ENCODE assay signal across 7 mouse cellular contexts in genomic region chr7:37336851-37337531, GRCm38 (mm10).
DNase-seq lines count a peak whose midpoint lies in the region; ATAC-seq lines count a peak whose summit lies in the region.

No protein-coding gene starts in this region.

- H3K4me1 ChIP-seq in midbrain, embryonic 14.5 days (ENCODE audit: control insufficient read depth, insufficient read depth, low read length): peaks cover 27% of the 10 kb centered on the region

- DNase-seq in brain, adult 2 months (ENCODE audit: low read depth, low spot score): peak; percentile 99
- peak; percentile 96 for DNase-seq in cerebellum, adult 9-11 months
- DNase-seq in frontal cortex, postnatal 14 days (ENCODE audit: low spot score in 2 of 2): peak; percentile 59 to 72
- DNase-seq in layer of hippocampus, adult 9-11 months: peak; percentile 92
- DNase-seq in midbrain, embryonic 14.5 days: peak; percentile 74
- DNase-seq in urinary bladder, adult 2 months (ENCODE audit: low spot score): no peak
- no peak for DNase-seq in thymus, postnatal 4 days

- H3K9me3 ChIP-seq in midbrain, embryonic 14.5 days (ENCODE audit: control insufficient read depth, low read length): no peaks in the 10 kb centered on the region

- peak overlapping the region; percentile 34 for H3K4me3 ChIP-seq in midbrain, embryonic 14.5 days (replicated peaks; ENCODE audit: low read depth, low read length)

- no peaks in the 10 kb centered on the region for H3K27me3 ChIP-seq in midbrain, embryonic 14.5 days (ENCODE audit: control insufficient read depth, insufficient read depth, low read length)

- peak overlapping the region; percentile 66 for H3K27ac ChIP-seq in midbrain, embryonic 14.5 days (replicated peaks; ENCODE audit: low read depth, low read length)

- no peaks in the 10 kb centered on the region for H3K36me3 ChIP-seq in midbrain, embryonic 14.5 days (ENCODE audit: control insufficient read depth, insufficient read depth, low read length)

- WGBS in midbrain, embryonic 14.5 days: 6% methylated on average over 28 of the region's 28 CpGs

- ATAC-seq in midbrain, embryonic 14.5 days (ENCODE audit: low FRiP score, low TSS enrichment): peak; percentile 52; the same call in 1 of the 2 replicates

- peak overlapping the region; percentile 73 for H3K4me2 ChIP-seq in midbrain, embryonic 14.5 days (ENCODE audit: low read length)

- peak overlapping the region; percentile 43 for H3K9ac ChIP-seq in midbrain, embryonic 14.5 days (replicated peaks; ENCODE audit: low read length)

Comparison
In these comparisons a context has a peak if more than half of its experiments do, and no peak if none do; other contexts are left out.
1. DNase-seq: peak in brain, adult 2 months (single experiment), cerebellum, adult 9-11 months (single experiment), frontal cortex, postnatal 14 days (2 of 2), layer of hippocampus, adult 9-11 months (single experiment) and midbrain, embryonic 14.5 days (single experiment); none in urinary bladder, adult 2 months (single experiment) and thymus, postnatal 4 days (single experiment).